Mouse (Mus musculus) cortical plate, adult 2 months (tissue): ENCODE measurements around the gene Cdc73.

Experiments used
- CTCF ChIP-seq: fragments of 200-500 bp; IDR thresholded peaks from 2 replicates; pipeline ENCODE4 v1.5.1; 2011; ENCODE audit warnings: mild to moderate bottlenecking, control low read depth, low read length; ENCODE audit not compliant: insufficient read depth; ENCODE audit errors: extremely low read depth
- POLR2A ChIP-seq: fragments of 200-500 bp; IDR thresholded peaks from 2 replicates; pipeline ENCODE4 v1.6.1; 2011; ENCODE audit warnings: mild to moderate bottlenecking, low read length, control low read depth; ENCODE audit not compliant: insufficient read depth; ENCODE audit errors: extremely low read depth

- TF ChIP-seq CTCF = no peak
- no peak for TF ChIP-seq POLR2A
These were observed 36.1 kb upstream of the Cdc73 start for GRCm38 (mm10) chr1:143738811-143739210.
